Mouse (Mus musculus) cortical plate, adult 2 months (tissue): Measurements from ENCODE around the gene Ska3.

Experiments used
- CTCF ChIP-seq: fragments of 200-500 bp; IDR thresholded peaks from 2 replicates; pipeline ENCODE4 v1.5.1; 2011; ENCODE audit warnings: mild to moderate bottlenecking, control low read depth, low read length; ENCODE audit not compliant: insufficient read depth; ENCODE audit errors: extremely low read depth
- POLR2A ChIP-seq: fragments of 200-500 bp; IDR thresholded peaks from 2 replicates; pipeline ENCODE4 v1.6.1; 2011; ENCODE audit warnings: mild to moderate bottlenecking, low read length, control low read depth; ENCODE audit not compliant: insufficient read depth; ENCODE audit errors: extremely low read depth

DNA sequence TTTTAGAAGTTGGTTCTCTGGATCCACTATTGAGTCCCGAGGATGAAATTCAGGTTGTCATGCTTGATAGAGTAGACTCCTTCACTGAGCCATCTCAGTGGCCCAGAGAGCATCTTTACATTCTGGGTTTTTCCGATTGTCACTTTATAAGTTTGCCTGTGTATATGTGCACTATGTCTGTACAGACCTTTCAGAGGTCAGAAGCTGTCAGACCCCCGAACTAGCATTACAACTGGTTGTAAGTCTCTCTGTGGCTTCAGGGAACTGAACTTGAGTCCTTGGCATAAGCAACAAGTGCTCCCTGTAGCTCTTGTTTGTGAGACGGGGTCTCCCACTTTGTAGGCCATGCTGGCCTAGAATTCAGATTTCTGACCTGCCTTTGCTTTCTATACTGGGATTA, 22.3 kb downstream of the Ska3 start:
- TF ChIP-seq CTCF = no peak
- no peak for TF ChIP-seq POLR2A
